In the genomic region with DNA sequence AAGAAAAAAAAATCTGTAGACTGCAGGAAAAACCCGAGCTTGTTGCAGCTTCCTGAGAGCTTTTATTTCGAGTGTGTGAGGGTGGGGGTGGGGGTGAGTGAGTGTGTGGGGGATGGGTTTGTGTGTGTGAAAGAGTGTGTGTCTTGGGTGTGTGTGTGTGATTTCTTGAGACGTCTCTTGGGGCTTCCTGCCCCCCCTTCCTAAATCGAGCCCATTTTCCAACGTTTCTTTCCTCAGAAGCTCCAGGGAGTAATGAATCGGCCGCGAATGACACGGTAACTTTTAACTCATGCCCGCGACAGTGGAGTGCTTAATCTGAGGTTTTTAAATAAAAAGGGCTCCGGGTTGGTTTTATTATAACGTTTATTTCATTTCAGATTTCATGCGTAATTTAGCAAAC, we compare ENCODE assay signal across 10 mouse cellular contexts. TPM values are rescaled to one million over a fixed set of nuclear protein-coding genes. Genes with fewer than 3 reads are reported as not detected.
DNase-seq lines count a peak whose midpoint lies in the region; ATAC-seq and TF ChIP-seq lines count a peak whose summit lies in the region.
"Had no signal": no experiment of that assay in that cellular context is flagged by ENCODE, and none has a peak within 500 bp of the region (broad histone marks: within the 10 kb centered on the region; RNA-seq: fewer than 3 reads in every experiment).

No protein-coding gene starts in this region.

- TF ChIP-seq EP300 in heart, postnatal 0 days (IDR thresholded peaks at IDR 0.05; ENCODE audit: low read depth) = no peak

- DNase-seq in heart, postnatal 0 days (ENCODE audit: low spot score) = no peak
- no peak for DNase-seq in heart, adult 11 months
- no peak for DNase-seq in hindbrain, postnatal 0 days (ENCODE audit: low spot score)
- DNase-seq in urinary bladder, postnatal 14 days (ENCODE audit: low spot score) = no peak
- no peak for DNase-seq in c-Kit-positive CD71-positive TER-119-positive erythroid progenitor cells, embryonic 14.5 days (ENCODE audit: low spot score)
- no peak for DNase-seq in cerebellum, postnatal 10 days
- DNase-seq: kidney, postnatal 14 days had no signal

- WGBS in heart, postnatal 0 days = 9% methylated on average over 14 of the region's 14 CpGs
- WGBS in embryonic facial prominence, embryonic 13.5 days = under 1% methylated on average over 14 of the region's 14 CpGs
- 4% methylated on average over 14 of the region's 14 CpGs for WGBS in hindbrain, postnatal 0 days
- 0% methylated on average over 14 of the region's 14 CpGs for WGBS in midbrain, embryonic 16.5 days

- peaks cover 67% of the 10 kb centered on the region for H3K27me3 ChIP-seq in heart, postnatal 0 days (ENCODE audit: control insufficient read depth, insufficient read depth, low read length)
- peaks cover 14% of the 10 kb centered on the region; the same call in 1 of the 2 replicates for H3K27me3 ChIP-seq in embryonic facial prominence, embryonic 13.5 days
- 0 out of 2 replicates have a peak, but pooled peaks cover 3% of the 10 kb centered on the region for H3K27me3 ChIP-seq in hindbrain, postnatal 0 days (ENCODE audit: insufficient read depth, low read length)
- H3K27me3 ChIP-seq in midbrain, embryonic 16.5 days (ENCODE audit: control insufficient read depth, insufficient read depth, low read depth, low read length) = no peaks in the 10 kb centered on the region

- H3K36me3 ChIP-seq in heart, postnatal 0 days (replicated peaks; ENCODE audit: control insufficient read depth, insufficient read depth, low read length) = 0 out of 2 replicates have a peak, but pooled peaks cover 1% of the 10 kb centered on the region
- H3K36me3 ChIP-seq in embryonic facial prominence, embryonic 13.5 days = peaks cover 22% of the 10 kb centered on the region
- no peaks in the 10 kb centered on the region for H3K36me3 ChIP-seq in hindbrain, postnatal 0 days (ENCODE audit: insufficient read depth, low read length)
- H3K36me3 ChIP-seq in midbrain, embryonic 16.5 days (ENCODE audit: control insufficient read depth, insufficient read depth, low read length) = no peaks in the 10 kb centered on the region

- peak overlapping the region; percentile 70 for H3K4me3 ChIP-seq in heart, postnatal 0 days (ENCODE audit: low read depth, low read length)
- H3K4me3 ChIP-seq in embryonic facial prominence, embryonic 13.5 days = peak overlapping the region; percentile 93
- peak overlapping the region; percentile 88 for H3K4me3 ChIP-seq in hindbrain, postnatal 0 days (ENCODE audit: low read length)
- peak overlapping the region; percentile 77 for H3K4me3 ChIP-seq in midbrain, embryonic 16.5 days (ENCODE audit: low read depth, low read length)

- TF ChIP-seq CTCF in heart, postnatal 0 days (IDR thresholded peaks at IDR 0.05; ENCODE audit: low read depth) = no peak
- TF ChIP-seq CTCF in hindbrain, postnatal 0 days (IDR thresholded peaks at IDR 0.05; ENCODE audit: low read depth) = no peak

- H3K4me2 ChIP-seq in heart, postnatal 0 days (ENCODE audit: low read depth, low read length) = peak overlapping the region; percentile 97
- H3K4me2 ChIP-seq in embryonic facial prominence, embryonic 13.5 days = peak overlapping the region; percentile 97
- peak overlapping the region; percentile 96 for H3K4me2 ChIP-seq in hindbrain, postnatal 0 days (ENCODE audit: low read depth, low read length)
- peak overlapping the region; percentile 98 for H3K4me2 ChIP-seq in midbrain, embryonic 16.5 days (ENCODE audit: low read length)

- H3K9ac ChIP-seq in heart, postnatal 0 days (replicated peaks; ENCODE audit: low read depth, low read length) = no peak overlapping the region
- H3K9ac ChIP-seq in embryonic facial prominence, embryonic 13.5 days = peak overlapping the region; percentile 99
- no peak overlapping the region for H3K9ac ChIP-seq in hindbrain, postnatal 0 days (replicated peaks; ENCODE audit: low read length)
- H3K9ac ChIP-seq in midbrain, embryonic 16.5 days (ENCODE audit: low read depth, low read length) = peak overlapping the region; percentile 81

- no peak overlapping the region for H3K27ac ChIP-seq in heart, postnatal 0 days (ENCODE audit: low read depth)
- H3K27ac ChIP-seq in embryonic facial prominence, embryonic 13.5 days = peak overlapping the region; percentile 48
- H3K27ac ChIP-seq in hindbrain, postnatal 0 days = no peak overlapping the region
- H3K27ac ChIP-seq in midbrain, embryonic 16.5 days (ENCODE audit: low read length) = peak overlapping the region; percentile 78

- H3K4me1 ChIP-seq in heart, postnatal 0 days (ENCODE audit: control insufficient read depth, insufficient read depth) = peaks cover 31% of the 10 kb centered on the region
- peaks cover 50% of the 10 kb centered on the region for H3K4me1 ChIP-seq in embryonic facial prominence, embryonic 13.5 days
- peaks cover 11% of the 10 kb centered on the region; the same call in 1 of the 2 replicates for H3K4me1 ChIP-seq in hindbrain, postnatal 0 days (ENCODE audit: insufficient read depth, low read length)
- peaks cover 28% of the 10 kb centered on the region for H3K4me1 ChIP-seq in midbrain, embryonic 16.5 days (ENCODE audit: control insufficient read depth, insufficient read depth, low read length)

- no peaks in the 10 kb centered on the region for H3K9me3 ChIP-seq in heart, postnatal 0 days (replicated peaks; ENCODE audit: control insufficient read depth, low read length)
- no peaks in the 10 kb centered on the region for H3K9me3 ChIP-seq in embryonic facial prominence, embryonic 13.5 days
- no peaks in the 10 kb centered on the region for H3K9me3 ChIP-seq in hindbrain, postnatal 0 days (ENCODE audit: low read length)
- no peaks in the 10 kb centered on the region for H3K9me3 ChIP-seq in midbrain, embryonic 16.5 days (replicated peaks; ENCODE audit: control insufficient read depth, low read length, poor library complexity, severe bottlenecking)

- no peak for ATAC-seq in heart, postnatal 0 days (ENCODE audit: insufficient read depth, low read depth)
- no peak for ATAC-seq in embryonic facial prominence, embryonic 13.5 days (ENCODE audit: insufficient number of reproducible peaks, insufficient read depth, low FRiP score, low TSS enrichment, low read depth)
- no peak for ATAC-seq in hindbrain, postnatal 0 days
- ATAC-seq in midbrain, embryonic 16.5 days = no peak

RNA-seq across cellular contexts. Expression of a gene that starts 1.6 kb away (rescaled TPM):
- 11.0 and 16.4 TPM in 2 replicates for total RNA-seq in heart, postnatal 0 days (2014; rRNA removed; ENCODE audit: low replicate concordance)
- 3.9 and 4.5 TPM in 2 replicates for polyA plus RNA-seq in heart, postnatal 0 days (2015; fragmentation: Nextera tagmentation; extraction: Ambion mirVana)
- polyA plus RNA-seq in embryonic facial prominence, embryonic 13.5 days (2015; fragmentation: Nextera tagmentation; extraction: Ambion mirVana) = 46.6 and 51.3 TPM in 2 replicates
- total RNA-seq in hindbrain, postnatal 0 days (2014; rRNA removed) = 71.5 and 87.2 TPM in 2 replicates
- polyA plus RNA-seq in hindbrain, postnatal 0 days (2015; fragmentation: Nextera tagmentation; extraction: Ambion mirVana) = 27.0 and 32.9 TPM in 2 replicates
- polyA plus RNA-seq in midbrain, embryonic 16.5 days (2015; fragmentation: Nextera tagmentation; extraction: Ambion mirVana) = 41.6 and 50.3 TPM in 2 replicates
- total RNA-seq: CH12.LX had no signal

Comparison
In these comparisons a context has a peak if more than half of its experiments do, and no peak if none do; other contexts are left out.
1. H3K27ac ChIP-seq: peak in embryonic facial prominence, embryonic 13.5 days (single experiment) and midbrain, embryonic 16.5 days (single experiment); none in heart, postnatal 0 days (single experiment) and hindbrain, postnatal 0 days (single experiment).
2. H3K9ac ChIP-seq: peak in embryonic facial prominence, embryonic 13.5 days (single experiment) and midbrain, embryonic 16.5 days (single experiment); none in heart, postnatal 0 days (single experiment) and hindbrain, postnatal 0 days (single experiment).
3. Peak in every context shown above with its lines, with median percentiles within 50 percentile points of each other: H3K4me2 ChIP-seq and H3K4me3 ChIP-seq.